Mouse (Mus musculus) left cerebral cortex, adult 8-10 months (tissue): ENCODE data around the gene Paqr9. TPM values are rescaled to one million over a fixed set of nuclear protein-coding genes. Genes with fewer than 3 reads are reported as not detected.
A peak's percentile ranks its signal among the peaks of the same experiment; 100 is the strongest.
"Not testable (repeated sequence)": the region's sequence is repeated elsewhere in the genome, so short reads cannot be mapped to it uniquely, and the experiment has no call there.

ENCODE experiments used
- DNase-seq, 2 experiments: peaks; one replicate each; pipeline ENCODE4 v3.0.0; 2022; ENCODE audit warnings: low spot score in 2 of 2
- total RNA-seq, 4 experiments: library from RNA; stranded (reverse); gene quantifications; 2 replicates each; pipeline ENCODE4 v1.2.4; 2022

The Paqr9 gene
- 10 to 100 TPM; 28.2 to 32.0 (median 29.1) TPM for total RNA-seq

- DNase-seq = peak in 1 of 2 experiments; percentile 62
Observed at GRCm38 (mm10) chr9:95559059-95559935, at the start of gene Paqr9. Gene Paqr9 (plus strand): TSS chr9:95559657.

GRCm38 (mm10) chr9:95510693-95511404, 48.6 kb upstream of the Paqr9 start:
- DNase-seq = no peak

DNA sequence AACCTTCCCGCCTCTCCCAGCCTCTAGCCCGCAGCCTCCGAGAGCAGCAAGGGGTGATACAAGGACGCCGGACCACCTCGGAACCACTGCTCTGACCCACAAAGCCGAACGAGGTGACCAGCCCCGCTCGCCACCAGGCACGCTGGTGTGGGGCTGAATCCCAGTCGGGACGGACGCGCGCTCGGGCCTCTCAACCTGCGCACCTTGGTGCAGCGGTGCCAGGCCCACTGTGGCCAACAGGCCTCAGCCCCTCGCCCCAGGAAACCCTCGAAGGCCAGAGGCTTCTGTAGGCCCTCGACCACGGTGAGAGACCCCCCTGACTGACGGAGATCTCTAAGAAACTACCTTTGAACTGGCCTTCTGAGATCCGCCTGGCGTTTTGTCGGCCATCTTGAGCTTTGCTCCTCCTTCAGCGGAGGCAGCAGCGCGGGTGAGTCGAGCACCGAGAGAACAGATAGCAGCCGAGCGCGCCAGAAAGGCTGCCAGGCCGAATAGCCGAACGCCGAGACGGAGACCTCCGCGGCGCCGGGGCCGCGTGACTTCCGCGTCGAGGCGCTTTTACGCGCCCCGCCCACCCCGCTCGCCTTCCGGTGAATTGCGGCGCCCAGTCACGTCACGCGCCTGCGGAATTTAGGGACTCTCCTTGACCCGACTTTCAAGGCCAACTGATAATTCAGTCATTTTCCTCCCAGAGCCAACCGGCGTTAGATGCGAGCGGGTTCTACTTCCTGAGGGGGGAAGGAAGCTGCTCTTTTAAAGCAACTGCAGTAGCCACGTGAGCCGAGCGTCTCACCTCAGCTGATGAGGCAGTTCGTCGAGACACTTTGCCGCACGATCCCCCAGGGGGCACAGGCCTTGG, 47.8 kb upstream of the Paqr9 start, which contains the start of gene U2surp:
Gene U2surp, minus strand, starts transcription at position 525 of the 859 bp plus-strand sequence.
- DNase-seq = peak; percentile 87 to 97

GRCm38 (mm10) chr9:95512331-95513030, 47.0 kb upstream of the Paqr9 start:
- no peak for DNase-seq

GRCm38 (mm10) chr9:95513776-95514175, 45.7 kb upstream of the Paqr9 start:
- no peak for DNase-seq

- not testable (repeated sequence) for DNase-seq
Observed at GRCm38 (mm10) chr9:95514361-95514760, 45.1 kb upstream of the Paqr9 start.

GRCm38 (mm10) chr9:95520563-95520962, 38.9 kb upstream of the Paqr9 start:
- no peak for DNase-seq

DNA sequence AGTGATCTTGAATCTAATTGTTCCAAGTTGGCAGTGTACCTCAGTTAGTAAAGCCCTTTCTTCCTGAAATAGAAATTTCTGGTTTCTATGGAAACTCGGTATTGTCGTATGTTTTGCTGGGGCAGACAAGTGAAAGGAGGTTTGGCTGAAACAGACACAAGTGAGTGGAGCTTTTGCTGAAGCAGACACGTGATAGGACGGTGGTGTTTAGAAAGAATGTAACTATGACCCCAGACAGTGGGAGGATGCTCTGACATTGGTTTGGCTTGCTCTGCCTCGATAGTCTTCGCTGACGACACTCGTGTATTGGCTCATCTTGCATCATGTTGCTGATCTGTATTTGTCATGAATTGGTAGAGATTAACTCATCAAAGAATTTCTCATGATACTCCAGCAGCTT, 38.4 kb upstream of the Paqr9 start:
- DNase-seq = no peak

DNA sequence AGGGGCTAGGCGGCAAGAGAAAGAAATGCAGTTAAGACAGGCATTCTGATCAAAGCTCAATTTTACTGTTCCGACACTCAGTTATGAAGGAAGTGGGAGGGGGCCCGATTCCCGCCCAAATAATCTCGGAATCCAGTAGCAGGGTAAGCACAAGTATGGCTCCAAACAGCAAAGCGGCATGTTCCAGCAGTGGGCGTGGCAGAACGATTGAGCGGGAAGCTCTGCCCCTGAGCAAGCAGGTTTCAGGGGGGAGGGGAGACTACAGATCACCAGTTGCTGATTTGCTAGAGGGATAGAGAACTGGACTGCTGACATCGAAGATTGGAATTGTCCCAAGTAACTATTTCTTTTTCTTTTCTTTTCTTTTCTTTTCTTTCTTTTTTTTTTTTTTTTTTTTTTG, 37.9 kb upstream of the Paqr9 start:
- no peak for DNase-seq

GRCm38 (mm10) chr9:95522561-95522960, 36.9 kb upstream of the Paqr9 start:
- no peak for DNase-seq

DNA sequence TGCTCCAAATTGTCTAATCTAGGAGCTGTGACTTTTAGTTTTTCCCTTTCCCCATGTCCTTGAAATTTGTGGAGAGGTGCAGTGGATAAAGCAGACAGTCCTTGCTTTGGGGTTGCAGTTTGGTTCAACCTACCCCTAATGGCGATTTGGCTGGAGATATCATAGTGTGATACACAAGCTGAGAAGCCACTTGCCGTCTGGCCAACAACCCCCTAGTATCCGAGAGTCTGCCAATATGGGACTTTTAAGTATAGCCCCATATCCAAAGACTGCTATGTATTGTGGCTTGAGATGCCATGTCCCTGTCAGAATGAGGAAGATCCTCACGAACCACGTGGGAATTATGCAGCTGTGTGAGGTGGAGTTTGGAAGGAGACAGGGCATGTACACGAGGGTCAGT, 34.1 kb upstream of the Paqr9 start:
- no peak for DNase-seq

- DNase-seq = no peak
Observed at GRCm38 (mm10) chr9:95525961-95526360, 33.5 kb upstream of the Paqr9 start.

- DNase-seq = no peak
Observed at GRCm38 (mm10) chr9:95527676-95528075, 31.8 kb upstream of the Paqr9 start.

DNA sequence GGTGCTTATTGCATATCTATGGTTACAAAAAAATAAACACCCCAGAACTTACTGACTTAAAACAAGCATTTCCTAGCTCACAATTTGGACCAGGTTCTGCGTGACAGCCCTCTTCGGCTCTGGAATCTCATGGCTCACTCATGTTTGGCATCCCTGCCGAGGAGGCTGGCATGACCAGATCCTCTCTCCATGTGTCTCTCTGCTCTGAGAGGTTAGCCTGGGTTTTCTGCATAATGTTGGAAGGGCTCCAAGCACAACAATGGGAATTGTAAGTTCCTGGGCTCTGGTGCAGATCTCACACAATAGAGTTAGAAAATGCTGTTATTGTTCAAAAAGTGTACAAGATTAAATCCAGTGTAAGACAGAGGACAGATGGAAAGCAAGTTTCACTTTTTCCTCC, 28.3 kb upstream of the Paqr9 start:
- DNase-seq = no peak

DNA sequence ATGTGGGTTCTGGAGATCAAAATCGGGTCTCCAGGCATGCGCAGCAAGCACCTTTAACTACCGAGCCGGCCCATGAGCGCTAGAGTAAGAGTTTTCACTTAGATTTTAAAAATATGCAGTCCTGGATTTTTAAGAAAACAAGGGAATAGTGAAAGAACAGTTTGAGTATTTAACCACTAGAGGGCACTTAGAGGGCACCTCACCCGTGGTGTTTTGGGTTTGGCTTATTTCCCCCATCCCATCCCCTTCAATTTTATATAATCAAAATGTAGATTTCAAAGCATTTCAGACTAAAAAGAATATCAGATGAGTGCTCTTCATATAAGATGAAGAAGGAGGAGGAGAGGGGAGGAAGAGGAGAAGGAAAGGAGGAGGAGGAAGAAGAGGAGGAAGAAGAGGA, 25.6 kb upstream of the Paqr9 start:
- no peak for DNase-seq

GRCm38 (mm10) chr9:95539176-95539800, 20.2 kb upstream of the Paqr9 start:
- no peak for DNase-seq

DNA sequence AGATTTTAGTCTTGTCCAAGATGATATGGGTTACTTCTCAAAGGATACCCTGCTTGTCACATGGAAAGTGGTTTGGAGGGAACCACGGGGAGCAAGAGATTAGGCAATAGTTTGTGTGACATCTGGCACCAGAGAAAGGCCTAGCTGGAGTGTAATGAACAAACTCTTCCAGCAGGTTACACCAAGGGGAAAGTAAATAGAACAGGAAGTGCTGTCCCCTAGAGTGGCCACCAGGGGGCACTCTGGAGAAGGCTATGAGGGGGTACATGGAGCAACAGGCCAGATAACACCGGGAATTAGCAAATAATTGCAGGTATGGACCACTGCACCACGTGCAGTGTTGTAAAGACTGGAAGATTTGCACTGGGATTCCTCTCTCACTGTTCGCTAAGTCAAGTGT, 19.0 kb upstream of the Paqr9 start:
- DNase-seq = no peak

DNA sequence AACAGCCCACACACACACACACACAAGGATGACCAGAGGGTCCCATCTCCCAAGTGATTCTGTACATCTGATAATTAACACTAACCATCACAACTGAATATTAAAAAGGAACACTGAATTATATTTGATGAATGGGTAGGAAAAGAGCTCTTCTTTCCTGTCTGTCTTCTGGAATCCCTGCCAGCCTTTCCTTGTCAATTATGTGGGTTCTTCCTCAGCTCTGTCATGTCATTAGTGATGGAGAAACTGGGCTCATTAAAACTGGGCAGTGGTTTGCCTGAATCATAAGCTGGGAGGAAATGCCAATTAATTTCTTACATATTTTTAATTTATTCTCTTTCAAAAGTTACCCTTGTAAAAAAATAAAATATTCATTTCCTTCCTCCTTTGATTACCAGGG, 18.2 kb upstream of the Paqr9 start:
- no peak for DNase-seq

DNA sequence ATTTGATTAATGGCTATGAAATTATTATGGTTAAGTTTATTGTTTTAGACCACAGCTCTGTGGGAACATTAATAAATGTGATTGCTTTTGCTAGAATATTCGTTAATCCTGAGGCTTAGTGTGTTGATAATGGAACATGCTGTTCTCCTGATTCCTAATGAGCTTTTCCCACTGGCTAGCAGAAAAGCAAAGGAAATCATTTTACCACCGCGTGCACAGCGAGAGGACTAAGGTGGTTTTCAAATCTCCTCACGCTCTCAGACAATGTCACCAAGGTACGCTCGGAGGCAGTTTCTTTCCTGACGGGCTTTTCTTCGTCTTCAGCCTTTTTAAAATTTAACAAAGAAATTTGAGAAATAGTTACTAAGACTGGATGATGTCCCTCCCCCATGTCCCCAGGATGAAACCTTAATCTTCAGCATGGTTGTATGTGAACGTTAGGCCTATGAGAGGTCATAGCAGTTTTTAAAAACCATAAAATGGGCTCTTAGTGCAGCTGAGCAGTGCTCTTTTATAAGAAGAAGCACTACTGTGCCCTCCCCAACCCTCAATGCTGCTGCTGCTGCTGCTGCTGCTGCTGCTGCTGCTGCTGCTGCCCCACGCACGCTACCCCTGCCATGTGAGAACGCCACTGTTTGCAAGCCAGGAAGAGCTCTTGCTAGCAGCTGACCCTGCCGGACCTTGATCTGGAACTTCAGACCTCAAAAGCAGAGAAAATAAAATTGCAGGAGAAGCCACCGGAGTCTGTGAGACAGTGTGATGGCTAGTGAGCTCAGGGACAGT, 17.6 kb upstream of the Paqr9 start:
- no peak for DNase-seq

GRCm38 (mm10) chr9:95542475-95542874, 17.0 kb upstream of the Paqr9 start:
- DNase-seq = no peak
